Mouse (Mus musculus): Measurements from ENCODE around the gene Areg. TPM values are rescaled to one million over a fixed set of nuclear protein-coding genes. Genes with fewer than 3 reads are reported as not detected.

Areg gene
- polyA plus RNA-seq, 1 experiment from 2014 or later, result 2.9 TPM

GRCm38 (mm10) chr5:91144971-91145370 is 5.6 kb downstream of the Areg start:
- ATAC-seq (replicated peaks; ENCODE audit: low FRiP score, low TSS enrichment, low read depth), result no peak
- Histone ChIP-seq H3K9me3 (ENCODE audit: control insufficient read depth, low read length) (no peaks in the 10 kb centered on the region), H3K9ac (ENCODE audit: low read length) (no peak overlapping the region), H3K27me3 (replicated peaks; ENCODE audit: control insufficient read depth, insufficient read depth, low read length) (peaks cover 15% of the 10 kb centered on the region), H3K4me3 (ENCODE audit: low read depth, low read length) (no peak overlapping the region), H3K36me3 (ENCODE audit: control insufficient read depth, insufficient read depth, low read length) (no peaks in the 10 kb centered on the region), H3K4me1 (replicated peaks; ENCODE audit: control insufficient read depth, insufficient read depth, low read length) (no peaks in the 10 kb centered on the region), H3K27ac (ENCODE audit: low read depth) (no peak overlapping the region), H3K4me2 (ENCODE audit: low read length) (no peak overlapping the region)
- DNase-seq (ENCODE audit: low spot score), result no peak
- WGBS, result 87% methylated on average over 9 of the region's 9 CpGs

- no peak overlapping the region for H3K4me3 ChIP-seq (ENCODE audit: low read depth, low read length)
- H3K4me1 ChIP-seq (replicated peaks; ENCODE audit: control insufficient read depth, insufficient read depth, low read length), result no peaks in the 10 kb centered on the region
- no peak overlapping the region for H3K27ac ChIP-seq (ENCODE audit: low read depth)
- H3K27me3 ChIP-seq (replicated peaks; ENCODE audit: control insufficient read depth, insufficient read depth, low read length), result no peaks in the 10 kb centered on the region
- DNase-seq (ENCODE audit: low spot score) (no peak), ATAC-seq (replicated peaks; ENCODE audit: low FRiP score, low TSS enrichment, low read depth) (no peak)
- 0 out of 2 replicates have a peak, but pooled peaks cover 3% of the 10 kb centered on the region for H3K9me3 ChIP-seq (ENCODE audit: control insufficient read depth, low read length)
- no peak overlapping the region for H3K4me2 ChIP-seq (ENCODE audit: low read length)
- H3K36me3 ChIP-seq (ENCODE audit: control insufficient read depth, insufficient read depth, low read length), result no peaks in the 10 kb centered on the region
- WGBS, result 76% methylated on average over 1 of the region's 1 CpGs
- no peak overlapping the region for H3K9ac ChIP-seq (ENCODE audit: low read length)
Observed at GRCm38 (mm10) chr5:91147001-91147400, 7.6 kb downstream of the Areg start.

GRCm38 (mm10) chr5:91148054-91148453 is 8.7 kb downstream of the Areg start:
- Histone ChIP-seq H3K27me3 (replicated peaks; ENCODE audit: control insufficient read depth, insufficient read depth, low read length) (no peaks in the 10 kb centered on the region), H3K4me3 (ENCODE audit: low read depth, low read length) (no peak overlapping the region), H3K4me2 (ENCODE audit: low read length) (no peak overlapping the region), H3K36me3 (ENCODE audit: control insufficient read depth, insufficient read depth, low read length) (no peaks in the 10 kb centered on the region), H3K9ac (ENCODE audit: low read length) (no peak overlapping the region), H3K9me3 (ENCODE audit: control insufficient read depth, low read length) (0 out of 2 replicates have a peak, but pooled peaks cover 3% of the 10 kb centered on the region), H3K27ac (ENCODE audit: low read depth) (no peak overlapping the region), H3K4me1 (replicated peaks; ENCODE audit: control insufficient read depth, insufficient read depth, low read length) (no peaks in the 10 kb centered on the region)
- ATAC-seq (replicated peaks; ENCODE audit: low FRiP score, low TSS enrichment, low read depth), result no peak
- WGBS, result 79% methylated on average over 2 of the region's 2 CpGs
- DNase-seq (ENCODE audit: low spot score), result no peak

- no peak overlapping the region for H3K9ac ChIP-seq (ENCODE audit: low read length)
- 80% methylated on average over 8 of the region's 8 CpGs for WGBS
- DNase-seq (ENCODE audit: low spot score) (no peak), ATAC-seq (replicated peaks; ENCODE audit: low FRiP score, low TSS enrichment, low read depth) (no peak)
- no peaks in the 10 kb centered on the region for H3K4me1 ChIP-seq (replicated peaks; ENCODE audit: control insufficient read depth, insufficient read depth, low read length)
- no peak overlapping the region for H3K4me3 ChIP-seq (ENCODE audit: low read depth, low read length)
- no peaks in the 10 kb centered on the region for H3K36me3 ChIP-seq (ENCODE audit: control insufficient read depth, insufficient read depth, low read length)
- H3K27ac ChIP-seq (ENCODE audit: low read depth), result no peak overlapping the region
- no peaks in the 10 kb centered on the region for H3K27me3 ChIP-seq (replicated peaks; ENCODE audit: control insufficient read depth, insufficient read depth, low read length)
- no peak overlapping the region for H3K4me2 ChIP-seq (ENCODE audit: low read length)
- H3K9me3 ChIP-seq (ENCODE audit: control insufficient read depth, low read length), result no peaks in the 10 kb centered on the region
Observed at GRCm38 (mm10) chr5:91156677-91157076, 17.3 kb downstream of the Areg start.

- no peaks in the 10 kb centered on the region for H3K9me3 ChIP-seq (ENCODE audit: control insufficient read depth, low read length)
- WGBS, result 35% methylated on average over 3 of the region's 3 CpGs
- no peak overlapping the region for H3K27ac ChIP-seq (ENCODE audit: low read depth)
- ATAC-seq (replicated peaks; ENCODE audit: low FRiP score, low TSS enrichment, low read depth) (no peak), DNase-seq (ENCODE audit: low spot score) (no peak)
- no peak overlapping the region for H3K9ac ChIP-seq (ENCODE audit: low read length)
- H3K4me3 ChIP-seq (ENCODE audit: low read depth, low read length), result no peak overlapping the region
- H3K4me1 ChIP-seq (replicated peaks; ENCODE audit: control insufficient read depth, insufficient read depth, low read length), result no peaks in the 10 kb centered on the region
- H3K36me3 ChIP-seq (ENCODE audit: control insufficient read depth, insufficient read depth, low read length), result no peaks in the 10 kb centered on the region
- no peak overlapping the region for H3K4me2 ChIP-seq (ENCODE audit: low read length)
- no peaks in the 10 kb centered on the region for H3K27me3 ChIP-seq (replicated peaks; ENCODE audit: control insufficient read depth, insufficient read depth, low read length)
Observed at GRCm38 (mm10) chr5:91157169-91157568, 17.8 kb downstream of the Areg start.

GRCm38 (mm10) chr5:91162787-91163186 is 23.4 kb downstream of the Areg start:
- no peak overlapping the region for H3K27ac ChIP-seq (ENCODE audit: low read depth)
- no peaks in the 10 kb centered on the region for H3K36me3 ChIP-seq (ENCODE audit: control insufficient read depth, insufficient read depth, low read length)
- DNase-seq (ENCODE audit: low spot score) (no peak), ATAC-seq (replicated peaks; ENCODE audit: low FRiP score, low TSS enrichment, low read depth) (no peak)
- H3K9ac ChIP-seq (ENCODE audit: low read length), result no peak overlapping the region
- WGBS, result 80% methylated on average over 4 of the region's 4 CpGs
- no peaks in the 10 kb centered on the region for H3K9me3 ChIP-seq (ENCODE audit: control insufficient read depth, low read length)
- H3K4me3 ChIP-seq (ENCODE audit: low read depth, low read length), result no peak overlapping the region
- no peaks in the 10 kb centered on the region for H3K4me1 ChIP-seq (replicated peaks; ENCODE audit: control insufficient read depth, insufficient read depth, low read length)
- H3K4me2 ChIP-seq (ENCODE audit: low read length), result no peak overlapping the region
- no peaks in the 10 kb centered on the region for H3K27me3 ChIP-seq (replicated peaks; ENCODE audit: control insufficient read depth, insufficient read depth, low read length)

- Histone ChIP-seq H3K27me3 (replicated peaks; ENCODE audit: control insufficient read depth, insufficient read depth, low read length) (no peaks in the 10 kb centered on the region), H3K4me2 (ENCODE audit: low read length) (no peak overlapping the region), H3K36me3 (ENCODE audit: control insufficient read depth, insufficient read depth, low read length) (no peaks in the 10 kb centered on the region), H3K9me3 (ENCODE audit: control insufficient read depth, low read length) (no peaks in the 10 kb centered on the region), H3K9ac (ENCODE audit: low read length) (no peak overlapping the region), H3K4me1 (replicated peaks; ENCODE audit: control insufficient read depth, insufficient read depth, low read length) (no peaks in the 10 kb centered on the region), H3K4me3 (ENCODE audit: low read depth, low read length) (no peak overlapping the region), H3K27ac (ENCODE audit: low read depth) (no peak overlapping the region)
- no peak for ATAC-seq (replicated peaks; ENCODE audit: low FRiP score, low TSS enrichment, low read depth)
- no peak for DNase-seq (ENCODE audit: low spot score)
- WGBS, result 75% methylated on average over 5 of the region's 5 CpGs
Observed at GRCm38 (mm10) chr5:91166601-91167000, 27.2 kb downstream of the Areg start.

- Histone ChIP-seq H3K27me3 (replicated peaks; ENCODE audit: control insufficient read depth, insufficient read depth, low read length) (no peaks in the 10 kb centered on the region), H3K36me3 (ENCODE audit: control insufficient read depth, insufficient read depth, low read length) (no peaks in the 10 kb centered on the region), H3K27ac (ENCODE audit: low read depth) (no peak overlapping the region), H3K4me3 (ENCODE audit: low read depth, low read length) (no peak overlapping the region), H3K9me3 (ENCODE audit: control insufficient read depth, low read length) (no peaks in the 10 kb centered on the region), H3K4me1 (replicated peaks; ENCODE audit: control insufficient read depth, insufficient read depth, low read length) (no peaks in the 10 kb centered on the region), H3K4me2 (ENCODE audit: low read length) (no peak overlapping the region), H3K9ac (ENCODE audit: low read length) (no peak overlapping the region)
- no peak for DNase-seq (ENCODE audit: low spot score)
- ATAC-seq (replicated peaks; ENCODE audit: low FRiP score, low TSS enrichment, low read depth), result no peak
Observed at GRCm38 (mm10) chr5:91176397-91176796, 37.0 kb downstream of the Areg start.

- Histone ChIP-seq H3K9me3 (ENCODE audit: control insufficient read depth, low read length) (no peaks in the 10 kb centered on the region), H3K4me1 (replicated peaks; ENCODE audit: control insufficient read depth, insufficient read depth, low read length) (no peaks in the 10 kb centered on the region), H3K4me3 (ENCODE audit: low read depth, low read length) (no peak overlapping the region), H3K36me3 (ENCODE audit: control insufficient read depth, insufficient read depth, low read length) (no peaks in the 10 kb centered on the region), H3K9ac (ENCODE audit: low read length) (no peak overlapping the region), H3K27ac (ENCODE audit: low read depth) (no peak overlapping the region), H3K4me2 (ENCODE audit: low read length) (no peak overlapping the region), H3K27me3 (replicated peaks; ENCODE audit: control insufficient read depth, insufficient read depth, low read length) (no peaks in the 10 kb centered on the region)
- no peak for DNase-seq (ENCODE audit: low spot score)
- WGBS, result 56% methylated on average over 3 of the region's 3 CpGs
- no peak for ATAC-seq (replicated peaks; ENCODE audit: low FRiP score, low TSS enrichment, low read depth)
Observed at GRCm38 (mm10) chr5:91194572-91194971, 55.2 kb downstream of the Areg start.
